Mouse (Mus musculus): ENCODE measurements around the gene Gas2. TPM values are rescaled to one million over a fixed set of nuclear protein-coding genes. Genes with fewer than 3 reads are reported as not detected.

Gas2 gene
- total RNA-seq (2023) = 1 to 10 TPM; 1.6 to 2.5 TPM

GRCm38 (mm10) chr7:51861250-51862096 is at the start of gene Gas2:
Gas2 (plus strand) TSS chr7:51862015.

GRCm38 (mm10) chr7:51862097-51862492 is 280 bp downstream of the Gas2 start, which contains the start of gene Fancf:
Fancf (minus strand) TSS chr7:51862267.

GRCm38 (mm10) chr7:52005511-52006295 is 143.9 kb downstream of the Gas2 start, which contains the start of gene Svip:
Svip (minus strand) TSS chr7:52006018.

GRCm38 (mm10) chr7:52015628-52016027 is 153.8 kb downstream of the Gas2 start, which contains the start of gene 1700015G11Rik:
1700015G11Rik (minus strand) TSS chr7:52015728.

Other genes with a start within 250 kb of the Gas2 start
- gene Slc17a6, start 240.0 kb upstream of the Gas2 start, total RNA-seq (2023) = not detected
- 1 to 10 TPM; 4.1 to 4.5 TPM for gene Fancf, start 252 bp downstream of the Gas2 start, total RNA-seq (2023)
- gene Svip, start 144.0 kb downstream of the Gas2 start, total RNA-seq (2023) = 10 to 100 TPM; 18.6 to 25.6 TPM
- not detected for gene 1700015G11Rik, start 153.7 kb downstream of the Gas2 start, total RNA-seq (2023)